Mouse (Mus musculus): ENCODE data around the gene Fam102a. TPM values are rescaled to one million over a fixed set of nuclear protein-coding genes. Genes with fewer than 3 reads are reported as not detected.

Fam102a gene
- 6.6 TPM for polyA plus RNA-seq (2014; fragmentation: Illumina TruSeq; extraction: RNeasy Lipid Tissue Mini Kit (QIAGEN cat#74804); ENCODE audit: low read depth, low replicate concordance)

GRCm38 (mm10) chr2:32534733-32535471, at the start of gene Fam102a:
Gene Fam102a, plus strand, starts transcription at chr2:32535332.

GRCm38 (mm10) chr2:32570698-32571494, 35.8 kb downstream of the Fam102a start, which contains the start of gene Dpm2:
Gene Dpm2, plus strand, starts transcription at chr2:32570858.

GRCm38 (mm10) chr2:32574497-32574896, 39.4 kb downstream of the Fam102a start, which contains the start of gene Pip5kl1:
Gene Pip5kl1, plus strand, starts transcription at chr2:32574797.

GRCm38 (mm10) chr2:32575586-32576160, 40.5 kb downstream of the Fam102a start, which contains the start of gene 9430097D07Rik:
Gene 9430097D07Rik, minus strand, starts transcription at chr2:32575684.

GRCm38 (mm10) chr2:32586871-32587351, 51.8 kb downstream of the Fam102a start, which contains the start of gene St6galnac4:
Gene St6galnac4, plus strand, starts transcription at chr2:32587095.

GRCm38 (mm10) chr2:32599409-32599808, 64.3 kb downstream of the Fam102a start, which contains the start of gene St6galnac6:
Gene St6galnac6, plus strand, starts transcription at chr2:32599709.

Other genes with a start within 250 kb of the Fam102a start
- gene Golga2, start 247.9 kb upstream of the Fam102a start, polyA plus RNA-seq (2014; fragmentation: Illumina TruSeq; extraction: RNeasy Lipid Tissue Mini Kit (QIAGEN cat#74804); ENCODE audit: low read depth, low replicate concordance): 19.5 TPM
- 488 TPM for gene Swi5, start 247.3 kb upstream of the Fam102a start, polyA plus RNA-seq (2014; fragmentation: Illumina TruSeq; extraction: RNeasy Lipid Tissue Mini Kit (QIAGEN cat#74804); ENCODE audit: low read depth, low replicate concordance)
- 10.9 TPM for gene Ciz1, start 183.0 kb upstream of the Fam102a start, polyA plus RNA-seq (2014; fragmentation: Illumina TruSeq; extraction: RNeasy Lipid Tissue Mini Kit (QIAGEN cat#74804); ENCODE audit: low read depth, low replicate concordance)
- gene Dnm1, start 182.0 kb upstream of the Fam102a start, polyA plus RNA-seq (2014; fragmentation: Illumina TruSeq; extraction: RNeasy Lipid Tissue Mini Kit (QIAGEN cat#74804); ENCODE audit: low read depth, low replicate concordance): 1.6 TPM
- 1.8 TPM for gene 1110008P14Rik, start 153.4 kb upstream of the Fam102a start, polyA plus RNA-seq (2014; fragmentation: Illumina TruSeq; extraction: RNeasy Lipid Tissue Mini Kit (QIAGEN cat#74804); ENCODE audit: low read depth, low replicate concordance)
- 142 TPM for gene Lcn2, start 147.1 kb upstream of the Fam102a start, polyA plus RNA-seq (2014; fragmentation: Illumina TruSeq; extraction: RNeasy Lipid Tissue Mini Kit (QIAGEN cat#74804); ENCODE audit: low read depth, low replicate concordance)
- 0.81 TPM for gene Ptges2, start 139.4 kb upstream of the Fam102a start, polyA plus RNA-seq (2014; fragmentation: Illumina TruSeq; extraction: RNeasy Lipid Tissue Mini Kit (QIAGEN cat#74804); ENCODE audit: low read depth, low replicate concordance)
- gene Naif1, start 84.9 kb upstream of the Fam102a start, polyA plus RNA-seq (2014; fragmentation: Illumina TruSeq; extraction: RNeasy Lipid Tissue Mini Kit (QIAGEN cat#74804); ENCODE audit: low read depth, low replicate concordance): 8.7 TPM
- gene Slc25a25, start 83.9 kb upstream of the Fam102a start, polyA plus RNA-seq (2014; fragmentation: Illumina TruSeq; extraction: RNeasy Lipid Tissue Mini Kit (QIAGEN cat#74804); ENCODE audit: low read depth, low replicate concordance): 7.1 TPM
- gene Dpm2, start 35.5 kb downstream of the Fam102a start, polyA plus RNA-seq (2014; fragmentation: Illumina TruSeq; extraction: RNeasy Lipid Tissue Mini Kit (QIAGEN cat#74804); ENCODE audit: low read depth, low replicate concordance): 4.2 TPM
- 0.97 TPM for gene Pip5kl1, start 39.5 kb downstream of the Fam102a start, polyA plus RNA-seq (2014; fragmentation: Illumina TruSeq; extraction: RNeasy Lipid Tissue Mini Kit (QIAGEN cat#74804); ENCODE audit: low read depth, low replicate concordance)
- 1.1 TPM for gene 9430097D07Rik, start 40.4 kb downstream of the Fam102a start, polyA plus RNA-seq (2014; fragmentation: Illumina TruSeq; extraction: RNeasy Lipid Tissue Mini Kit (QIAGEN cat#74804); ENCODE audit: low read depth, low replicate concordance)
- gene St6galnac4, start 51.8 kb downstream of the Fam102a start, polyA plus RNA-seq (2014; fragmentation: Illumina TruSeq; extraction: RNeasy Lipid Tissue Mini Kit (QIAGEN cat#74804); ENCODE audit: low read depth, low replicate concordance): 0.25 TPM
- 2.9 TPM for gene St6galnac6, start 64.4 kb downstream of the Fam102a start, polyA plus RNA-seq (2014; fragmentation: Illumina TruSeq; extraction: RNeasy Lipid Tissue Mini Kit (QIAGEN cat#74804); ENCODE audit: low read depth, low replicate concordance)
- 16.6 TPM for gene Ak1, start 86.4 kb downstream of the Fam102a start, polyA plus RNA-seq (2014; fragmentation: Illumina TruSeq; extraction: RNeasy Lipid Tissue Mini Kit (QIAGEN cat#74804); ENCODE audit: low read depth, low replicate concordance)
- 0.27 TPM for gene Eng, start 111.3 kb downstream of the Fam102a start, polyA plus RNA-seq (2014; fragmentation: Illumina TruSeq; extraction: RNeasy Lipid Tissue Mini Kit (QIAGEN cat#74804); ENCODE audit: low read depth, low replicate concordance)
- gene Fpgs, start 168.8 kb downstream of the Fam102a start, polyA plus RNA-seq (2014; fragmentation: Illumina TruSeq; extraction: RNeasy Lipid Tissue Mini Kit (QIAGEN cat#74804); ENCODE audit: low read depth, low replicate concordance): 1.3 TPM
- 35.7 TPM for gene Cdk9, start 177.7 kb downstream of the Fam102a start, polyA plus RNA-seq (2014; fragmentation: Illumina TruSeq; extraction: RNeasy Lipid Tissue Mini Kit (QIAGEN cat#74804); ENCODE audit: low read depth, low replicate concordance)
- not detected for gene Sh2d3c, start 185.7 kb downstream of the Fam102a start, polyA plus RNA-seq (2014; fragmentation: Illumina TruSeq; extraction: RNeasy Lipid Tissue Mini Kit (QIAGEN cat#74804); ENCODE audit: low read depth, low replicate concordance)
- gene 6330409D20Rik, start 205.7 kb downstream of the Fam102a start, polyA plus RNA-seq (2014; fragmentation: Illumina TruSeq; extraction: RNeasy Lipid Tissue Mini Kit (QIAGEN cat#74804); ENCODE audit: low read depth, low replicate concordance): not detected
- gene Tor2a, start 221.9 kb downstream of the Fam102a start, polyA plus RNA-seq (2014; fragmentation: Illumina TruSeq; extraction: RNeasy Lipid Tissue Mini Kit (QIAGEN cat#74804); ENCODE audit: low read depth, low replicate concordance): 0.64 TPM
- gene Ttc16, start 240.3 kb downstream of the Fam102a start, polyA plus RNA-seq (2014; fragmentation: Illumina TruSeq; extraction: RNeasy Lipid Tissue Mini Kit (QIAGEN cat#74804); ENCODE audit: low read depth, low replicate concordance): 21.5 TPM
- 2.6 TPM for gene Ptrh1, start 240.5 kb downstream of the Fam102a start, polyA plus RNA-seq (2014; fragmentation: Illumina TruSeq; extraction: RNeasy Lipid Tissue Mini Kit (QIAGEN cat#74804); ENCODE audit: low read depth, low replicate concordance)
- gene Cfap157, start 249.1 kb downstream of the Fam102a start, polyA plus RNA-seq (2014; fragmentation: Illumina TruSeq; extraction: RNeasy Lipid Tissue Mini Kit (QIAGEN cat#74804); ENCODE audit: low read depth, low replicate concordance): 11.1 TPM

Measured in testis, adult 10 weeks (tissue).